Mouse (Mus musculus) lung, postnatal 0 days (tissue): ENCODE measurements around the gene Dnajc30.

Source experiments
- CTCF ChIP-seq: IDR thresholded peaks from 2 replicates; pipeline ENCODE4 v1.5.1; 2016; ENCODE audit warnings: antibody characterized with exemption, mild to moderate bottlenecking
- EP300 ChIP-seq: IDR thresholded peaks from 2 replicates; pipeline ENCODE4 v1.6.1; 2016; ENCODE audit warnings: antibody characterized with exemption, mild to moderate bottlenecking, control low read depth

GRCm38 (mm10) chr5:135063629-135064381 lies at the start of gene Dnajc30:
- no peak for TF ChIP-seq CTCF
- TF ChIP-seq EP300: 0 out of 2 replicates have a peak, but pooled peaks have one; percentile 45
